Mouse (Mus musculus): Measurements from ENCODE around the gene Bnip3. TPM values are rescaled to one million over a fixed set of nuclear protein-coding genes. Genes with fewer than 3 reads are reported as not detected.

The Bnip3 gene
- polyA plus RNA-seq (2021; fragmentation: Nextera tagmentation), result 210 and 244 TPM in 2 replicates
- long read RNA-seq, experiment 1, transcript Bnip3-201 (6 exons, 1,756 nt), result major isoform, 2,084 of 2,135 reads
- long read RNA-seq, experiment 1, partial matches to known transcripts, result 27 of 2,135 reads
- long read RNA-seq, experiment 1, other reads (novel, unspliced or antisense), result 24 of 2,135 reads
- long read RNA-seq, experiment 2, transcript Bnip3-201 (6 exons, 1,756 nt), result major isoform, 300 of 339 reads
- long read RNA-seq, experiment 2, partial matches to known transcripts, result 20 of 339 reads
- long read RNA-seq, experiment 2, other reads (novel, unspliced or antisense), result 19 of 339 reads

DNA sequence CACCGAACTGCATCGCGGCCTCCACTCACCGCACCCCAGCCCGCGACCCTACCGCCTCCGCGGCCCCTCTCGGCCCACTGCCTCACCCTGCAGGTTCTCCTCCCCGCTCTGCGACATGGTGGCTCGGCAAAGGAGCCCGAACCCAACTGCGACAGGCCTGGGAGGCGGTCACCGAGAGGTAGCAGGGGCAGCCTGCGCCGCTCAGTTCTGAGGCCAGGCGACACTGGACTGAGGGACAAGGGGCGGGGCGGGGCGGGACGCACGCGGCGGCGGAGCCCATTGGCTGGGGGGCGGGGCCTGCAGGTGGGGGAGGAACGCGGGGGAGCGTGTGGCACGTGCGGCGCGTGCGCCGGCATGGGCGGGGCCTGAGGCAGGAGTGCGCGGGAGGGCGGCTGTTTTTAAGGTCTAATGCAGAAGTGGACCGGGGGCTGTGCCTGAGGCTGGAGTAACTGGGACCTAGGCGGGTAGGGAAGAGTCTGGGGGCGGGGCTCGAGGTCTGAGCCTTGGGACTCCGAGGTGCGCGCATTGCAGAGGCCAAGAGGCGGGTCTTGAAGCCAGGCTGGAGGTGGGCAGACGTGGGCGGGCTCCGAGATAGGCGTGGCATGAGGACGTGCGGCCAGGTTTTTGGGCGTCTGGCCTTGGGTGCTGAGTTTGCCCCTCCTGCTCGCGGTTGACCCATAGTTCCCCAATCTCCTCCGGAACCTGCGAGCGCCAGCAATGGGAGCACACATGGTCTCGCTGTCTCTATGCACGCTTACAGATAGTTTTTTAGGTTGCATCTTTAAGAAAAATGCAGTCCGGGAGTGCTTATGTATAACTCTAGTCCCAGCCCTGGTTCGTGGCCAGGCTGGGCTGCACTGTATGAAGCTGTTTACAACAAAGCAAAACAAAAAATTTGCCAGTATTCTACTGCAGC is at the start of gene Bnip3:
TSS of gene Bnip3 (minus strand) at position 243 of the 916 bp plus-strand sequence.

DNA sequence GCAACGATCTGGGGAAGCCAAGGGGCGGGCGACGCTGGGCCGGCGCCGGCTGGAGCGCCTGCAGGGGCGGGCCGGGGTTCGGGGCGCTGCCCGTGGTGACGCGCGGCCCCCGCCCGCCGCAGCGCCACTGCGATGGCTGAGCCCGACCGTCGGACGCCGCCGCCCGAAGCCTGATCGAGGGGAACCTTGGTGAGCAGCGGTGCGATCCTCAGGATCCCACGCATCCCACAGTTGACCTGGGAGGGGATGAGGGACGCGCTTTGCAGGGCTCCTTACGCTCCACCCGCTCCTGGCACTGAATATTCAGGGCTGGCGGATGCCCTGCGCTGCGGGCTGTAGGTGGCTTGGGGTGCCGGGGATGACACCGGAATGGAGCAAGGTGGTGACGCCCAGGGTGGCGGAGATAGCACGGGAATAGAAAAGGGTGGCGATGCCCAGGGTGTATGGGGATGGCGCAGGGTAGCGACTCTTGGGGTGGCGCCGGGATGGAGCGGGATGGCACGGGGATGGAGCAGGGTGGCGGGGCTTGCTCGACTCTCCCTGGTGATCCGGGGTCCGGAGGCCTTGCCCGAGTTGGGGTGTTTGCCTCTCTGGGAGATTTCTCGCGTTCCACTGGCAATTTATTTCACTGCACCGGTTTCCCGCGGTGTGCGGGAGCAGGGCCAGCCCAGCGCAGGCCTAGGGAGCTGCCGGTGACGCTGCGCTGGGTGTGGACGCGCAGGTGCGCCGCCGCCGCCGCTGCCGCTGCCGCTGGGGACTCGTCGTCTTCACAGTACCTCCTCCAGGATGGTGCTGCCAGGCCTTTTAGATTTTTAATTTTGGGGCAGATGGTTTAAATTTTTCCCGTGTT is 31.5 kb upstream of the Bnip3 start, which contains the start of gene Jakmip3:
TSS of gene Jakmip3 (plus strand) at position 119 of the 850 bp plus-strand sequence.

DNA sequence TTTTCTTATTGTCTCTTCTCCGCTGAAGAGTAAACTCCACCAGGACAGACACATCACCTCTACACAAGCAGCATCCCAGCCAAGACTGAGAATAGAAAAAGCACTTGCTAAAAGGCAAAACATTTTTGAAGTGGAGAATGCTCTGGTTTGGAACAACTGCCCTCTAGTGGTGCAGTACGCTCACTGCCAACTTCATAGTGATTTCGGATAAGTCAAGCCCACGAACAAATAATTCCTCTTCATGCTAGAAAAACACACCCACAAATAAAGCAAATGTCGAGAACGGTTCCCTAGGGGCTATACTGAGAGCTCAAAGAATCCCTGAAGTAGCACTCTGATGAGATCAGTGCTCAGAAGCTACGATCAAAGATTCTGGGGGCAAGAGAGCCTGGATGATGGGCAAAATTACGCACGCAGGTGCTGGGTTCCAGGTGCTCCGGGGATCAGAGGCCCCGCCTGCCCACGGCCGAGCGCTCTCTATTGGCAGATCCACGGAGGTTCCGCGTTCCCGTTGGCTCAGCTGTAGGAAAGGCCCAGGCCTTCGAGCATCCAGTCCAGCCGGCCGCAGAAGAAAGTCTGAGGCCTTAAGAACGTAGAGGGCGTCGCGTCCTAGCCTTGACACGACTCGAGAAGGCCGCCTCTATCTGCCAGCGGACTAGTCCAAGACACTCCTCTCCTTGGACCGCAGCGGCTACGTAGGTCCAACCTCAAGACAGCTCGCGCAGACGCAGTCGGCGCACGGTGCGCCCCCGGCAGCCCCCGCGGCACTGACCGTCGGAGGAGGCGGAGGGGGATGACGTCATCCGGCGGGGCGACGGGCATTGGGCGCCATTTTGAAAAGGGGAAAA is 63.6 kb downstream of the Bnip3 start, which contains the start of the genes Ppp2r2d and Mapk1ip1:
TSS of gene Ppp2r2d (plus strand) at position 536 of the 848 bp plus-strand sequence.
TSS of gene Mapk1ip1 (minus strand) at position 730 of the 848 bp plus-strand sequence.

Other genes with a start within 250 kb of the Bnip3 start
- 25.3 and 53.7 TPM in 2 replicates for gene Ppp2r2d, start 63.4 kb downstream of the Bnip3 start, polyA plus RNA-seq (2021; fragmentation: Nextera tagmentation)
- 31.9 and 34.3 TPM in 2 replicates for gene Mapk1ip1, start 63.2 kb downstream of the Bnip3 start, polyA plus RNA-seq (2021; fragmentation: Nextera tagmentation)
- 6.6 and 8.3 TPM in 2 replicates for gene Jakmip3, start 31.2 kb upstream of the Bnip3 start, polyA plus RNA-seq (2021; fragmentation: Nextera tagmentation)
- gene Dpysl4, start 176.5 kb upstream of the Bnip3 start, polyA plus RNA-seq (2021; fragmentation: Nextera tagmentation), result 9.2 and 12.3 TPM in 2 replicates